Mouse (Mus musculus) megakaryocyte progenitor cell, adult 5-6 weeks (primary cell): ENCODE data around the gene Il12rb1. TPM values are rescaled to one million over a fixed set of nuclear protein-coding genes. Genes with fewer than 3 reads are reported as not detected.

ENCODE experiments used
- ATAC-seq: replicated peaks from 2 replicates; pipeline ENCODE4 v1.8.0; 2016; ENCODE audit warnings: mild to moderate bottlenecking, moderate TSS enrichment, inconsistent platforms; ENCODE audit not compliant: poor library complexity
- total RNA-seq, 2 experiments: library from RNA; stranded (forward) in 1 of 2; stranded (reverse) in 1 of 2; fragments of 157-497, 149-512 nt in 1 of 2; fragments of 200-1000 nt in 1 of 2; gene quantifications; 2 replicates each; pipeline versions ENCODE4 v1.2.3 to v1.2.4; 2015 to 2017

Gene Il12rb1
- total RNA-seq, 2 experiments from 2014 or later = 0.64 to 1.7 TPM

DNA sequence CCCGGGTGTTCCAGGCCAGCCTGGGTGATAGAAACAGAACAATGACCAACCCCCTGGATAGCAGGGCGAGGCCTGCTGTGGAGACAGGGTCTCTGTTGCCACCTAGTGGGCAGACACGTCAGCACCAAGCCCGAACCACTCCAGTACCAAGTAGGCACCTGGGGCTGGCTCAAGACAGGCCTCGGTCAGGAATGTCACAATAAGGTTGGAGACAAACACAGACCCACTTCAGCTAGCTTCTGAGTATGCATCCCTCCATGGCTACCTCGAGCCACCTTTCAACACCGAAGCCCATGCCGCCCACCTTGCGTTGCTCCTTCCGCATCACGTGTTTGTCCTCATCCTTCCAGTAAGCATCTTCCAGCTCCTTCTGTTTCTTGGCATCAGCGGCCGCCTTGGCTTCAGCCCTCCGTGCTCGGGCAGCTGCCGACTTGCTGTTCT is 61.4 kb downstream of the Il12rb1 start:
- peak; percentile 52 for ATAC-seq

Other genes starting within 250 kb of the Il12rb1 start
- gene Isyna1, start 214.1 kb upstream of the Il12rb1 start, total RNA-seq (2015) = 26.1 and 39.0 TPM in 2 replicates
- gene Isyna1, start 214.1 kb upstream of the Il12rb1 start, total RNA-seq (2017) = 42.9 and 45.4 TPM in 2 replicates
- 31.6 and 40.7 TPM in 2 replicates for gene Ssbp4, start 199.6 kb upstream of the Il12rb1 start, total RNA-seq (2015)
- gene Ssbp4, start 199.6 kb upstream of the Il12rb1 start, total RNA-seq (2017) = 40.2 and 69.7 TPM in 2 replicates
- 6.2 and 12.9 TPM in 2 replicates for gene Lrrc25, start 192.3 kb upstream of the Il12rb1 start, total RNA-seq (2015)
- 4.7 and 5.4 TPM in 2 replicates for gene Lrrc25, start 192.3 kb upstream of the Il12rb1 start, total RNA-seq (2017)
- not detected in 2 replicates for gene Gdf15, start 176.0 kb upstream of the Il12rb1 start, total RNA-seq (2015)
- gene Gdf15, start 176.0 kb upstream of the Il12rb1 start, total RNA-seq (2017) = not detected in 2 replicates
- 11.7 and 11.8 TPM in 2 replicates for gene Pgpep1, start 148.1 kb upstream of the Il12rb1 start, total RNA-seq (2015)
- 3.6 and 5.2 TPM in 2 replicates for gene Pgpep1, start 148.1 kb upstream of the Il12rb1 start, total RNA-seq (2017)
- gene Lsm4, start 135.2 kb upstream of the Il12rb1 start, total RNA-seq (2015) = 121 and 125 TPM in 2 replicates
- 214 and 249 TPM in 2 replicates for gene Lsm4, start 135.2 kb upstream of the Il12rb1 start, total RNA-seq (2017)
- gene Jund, start 109.5 kb upstream of the Il12rb1 start, total RNA-seq (2015) = 16.1 and 29.1 TPM in 2 replicates
- 19.8 and 21.0 TPM in 2 replicates for gene Jund, start 109.5 kb upstream of the Il12rb1 start, total RNA-seq (2017)
- 0.07 TPM in 1 of 2 replicates, not detected in the other for gene Iqcn, start 105.0 kb upstream of the Il12rb1 start, total RNA-seq (2015)
- gene Iqcn, start 105.0 kb upstream of the Il12rb1 start, total RNA-seq (2017) = not detected in 2 replicates
- not detected in 2 replicates for gene Gm3336, start 89.9 kb upstream of the Il12rb1 start, total RNA-seq (2015)
- gene Gm3336, start 89.9 kb upstream of the Il12rb1 start, total RNA-seq (2017) = 0.12 TPM in 1 of 2 replicates, not detected in the other
- gene Pde4c, start 84.7 kb upstream of the Il12rb1 start, total RNA-seq (2015) = 0.39 TPM in 1 of 2 replicates, not detected in the other
- gene Pde4c, start 84.7 kb upstream of the Il12rb1 start, total RNA-seq (2017) = not detected in 2 replicates
- gene Rab3a, start 53.8 kb upstream of the Il12rb1 start, total RNA-seq (2015) = 2.6 and 3.6 TPM in 2 replicates
- gene Rab3a, start 53.8 kb upstream of the Il12rb1 start, total RNA-seq (2017) = 2.1 and 6.6 TPM in 2 replicates
- gene Mpv17l2, start 47.5 kb upstream of the Il12rb1 start, total RNA-seq (2015) = 37.4 and 41.4 TPM in 2 replicates
- gene Mpv17l2, start 47.5 kb upstream of the Il12rb1 start, total RNA-seq (2017) = 10.2 and 10.4 TPM in 2 replicates
- 5.7 and 6.0 TPM in 2 replicates for gene Pik3r2, start 31.7 kb upstream of the Il12rb1 start, total RNA-seq (2015)
- 18.1 and 18.5 TPM in 2 replicates for gene Pik3r2, start 31.7 kb upstream of the Il12rb1 start, total RNA-seq (2017)
- gene Mast3, start 3.4 kb upstream of the Il12rb1 start, total RNA-seq (2015) = 48.7 and 50.0 TPM in 2 replicates
- 13.9 and 16.7 TPM in 2 replicates for gene Mast3, start 3.4 kb upstream of the Il12rb1 start, total RNA-seq (2017)
- gene Arrdc2, start 31.3 kb downstream of the Il12rb1 start, total RNA-seq (2015) = 6.0 and 8.6 TPM in 2 replicates
- 4.8 and 8.8 TPM in 2 replicates for gene Arrdc2, start 31.3 kb downstream of the Il12rb1 start, total RNA-seq (2017)
- 0.12 and 0.42 TPM in 2 replicates for gene Kcnn1, start 54.8 kb downstream of the Il12rb1 start, total RNA-seq (2015)
- 0.84 and 0.92 TPM in 2 replicates for gene Kcnn1, start 54.8 kb downstream of the Il12rb1 start, total RNA-seq (2017)
- 27.6 and 37.2 TPM in 2 replicates for gene Ccdc124, start 65.5 kb downstream of the Il12rb1 start, total RNA-seq (2015)
- gene Ccdc124, start 65.5 kb downstream of the Il12rb1 start, total RNA-seq (2017) = 33.9 and 37.1 TPM in 2 replicates
- gene Slc5a5, start 84.3 kb downstream of the Il12rb1 start, total RNA-seq (2015) = 0.07 TPM in 1 of 2 replicates, not detected in the other
- gene Slc5a5, start 84.3 kb downstream of the Il12rb1 start, total RNA-seq (2017) = not detected in 2 replicates
- gene Rpl18a, start 89.0 kb downstream of the Il12rb1 start, total RNA-seq (2015) = 7,432 and 8,014 TPM in 2 replicates
- 2,240 and 2,571 TPM in 2 replicates for gene Rpl18a, start 89.0 kb downstream of the Il12rb1 start, total RNA-seq (2017)
- gene Map1s, start 97.5 kb downstream of the Il12rb1 start, total RNA-seq (2015) = 14.4 and 14.7 TPM in 2 replicates
- 13.2 and 14.4 TPM in 2 replicates for gene Map1s, start 97.5 kb downstream of the Il12rb1 start, total RNA-seq (2017)